Mouse (Mus musculus): ENCODE data around the gene Neurod2. TPM values are rescaled to one million over a fixed set of nuclear protein-coding genes. Genes with fewer than 3 reads are reported as not detected.
A peak's percentile ranks its signal among the peaks of the same experiment; 100 is the strongest.

The Neurod2 gene
- total RNA-seq, 1 experiment, result not detected

GRCm38 (mm10) chr11:98333263-98333696 lies 3.8 kb upstream of the Neurod2 start:
- Histone ChIP-seq H3K27ac (ENCODE audit: insufficient read depth, low read depth, low read length, poor library complexity, severe bottlenecking) (no peak overlapping the region), H3K9ac (ENCODE audit: insufficient read depth, low read depth, low read length, poor library complexity, severe bottlenecking) (no peak overlapping the region), H3K4me1 (ENCODE audit: control insufficient read depth in 2 of 2, insufficient read depth in 2 of 2, low read length in 2 of 2, poor library complexity in 1 of 2) (peaks cover 0 to 15% of the 10 kb centered on the region in 2 experiments; a peak in 2 of 4 replicates), H3K9me3 (ENCODE audit: control insufficient read depth, insufficient read depth, low read depth, low read length) (no peaks in the 10 kb centered on the region), H3K4me3 (ENCODE audit: insufficient read depth in 1 of 2, low read depth in 1 of 2, low read length in 2 of 2, poor library complexity in 1 of 2, severe bottlenecking in 1 of 2) (no peak overlapping the region), H3K36me3 (ENCODE audit: control insufficient read depth, insufficient read depth, low read length, poor library complexity, severe bottlenecking) (no peaks in the 10 kb centered on the region)
- in situ Hi-C loops (cut with MboI; ENCODE audit: low sequenced_read_pairs in 2 of 2, unreplicated experiment in 2 of 2), result no loop called here
- no peak for DNase-seq (ENCODE audit: low read depth, low spot score)
- TF ChIP-seq HCFC1 (IDR thresholded peaks at IDR 0.05; ENCODE audit: borderline replicate concordance, insufficient read depth, low read length) (no peak), ZC3H11A (IDR thresholded peaks at IDR 0.05; ENCODE audit: borderline replicate concordance, low read depth, low read length) (peak; percentile 76), CHD2 (IDR thresholded peaks at IDR 0.05; ENCODE audit: low read depth, low read length) (no peak), MAFK (IDR thresholded peaks at IDR 0.05; ENCODE audit: insufficient read depth, low read depth, low read length) (no peak), ZNF384 (IDR thresholded peaks at IDR 0.05; ENCODE audit: low read depth, low read length) (no peak)

DNA sequence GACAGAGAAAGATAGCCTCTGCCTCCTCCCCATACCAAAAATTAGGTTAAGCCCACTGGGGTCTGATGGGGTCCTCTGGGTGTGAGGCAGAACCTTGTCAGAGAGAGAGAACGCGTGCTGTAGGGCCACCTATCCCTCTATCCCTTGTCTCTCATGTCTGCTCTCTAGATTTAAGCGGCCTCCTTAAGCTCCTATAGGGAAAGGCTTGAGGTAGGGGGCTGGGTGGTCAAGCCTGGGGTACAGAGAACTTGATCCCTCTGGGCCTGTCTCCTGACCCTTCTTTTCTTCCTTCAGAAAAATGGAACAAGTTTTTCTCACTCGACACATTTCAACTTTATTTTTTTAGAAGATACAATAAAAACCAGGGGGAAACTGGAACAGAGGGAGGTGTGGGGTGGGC lies 3.4 kb upstream of the Neurod2 start:
- no peak overlapping the region for H3K27ac ChIP-seq (ENCODE audit: insufficient read depth, low read depth, low read length, poor library complexity, severe bottlenecking)
- in situ Hi-C loops (cut with MboI; ENCODE audit: low sequenced_read_pairs in 2 of 2, unreplicated experiment in 2 of 2), result no loop called here
- no peaks in the 10 kb centered on the region for H3K9me3 ChIP-seq (ENCODE audit: control insufficient read depth, insufficient read depth, low read depth, low read length)
- H3K4me1 ChIP-seq (ENCODE audit: control insufficient read depth in 2 of 2, insufficient read depth in 2 of 2, low read length in 2 of 2, poor library complexity in 1 of 2), result peaks cover 0 to 15% of the 10 kb centered on the region in 2 experiments; a peak in 2 of 4 replicates
- no peak overlapping the region for H3K9ac ChIP-seq (ENCODE audit: insufficient read depth, low read depth, low read length, poor library complexity, severe bottlenecking)
- H3K4me3 ChIP-seq (ENCODE audit: insufficient read depth in 1 of 2, low read depth in 1 of 2, low read length in 2 of 2, poor library complexity in 1 of 2, severe bottlenecking in 1 of 2), result no peak overlapping the region
- TF ChIP-seq MAFK (IDR thresholded peaks at IDR 0.05; ENCODE audit: insufficient read depth, low read depth, low read length) (no peak), ZNF384 (IDR thresholded peaks at IDR 0.05; ENCODE audit: low read depth, low read length) (no peak), ZC3H11A (IDR thresholded peaks at IDR 0.05; ENCODE audit: borderline replicate concordance, low read depth, low read length) (no peak), HCFC1 (IDR thresholded peaks at IDR 0.05; ENCODE audit: borderline replicate concordance, insufficient read depth, low read length) (no peak), CHD2 (IDR thresholded peaks at IDR 0.05; ENCODE audit: low read depth, low read length) (no peak)
- no peaks in the 10 kb centered on the region for H3K36me3 ChIP-seq (ENCODE audit: control insufficient read depth, insufficient read depth, low read length, poor library complexity, severe bottlenecking)
- no peak for DNase-seq (ENCODE audit: low read depth, low spot score)

GRCm38 (mm10) chr11:98332186-98332585 lies 2.7 kb upstream of the Neurod2 start:
- no peak for DNase-seq (ENCODE audit: low read depth, low spot score)
- TF ChIP-seq CHD2 (IDR thresholded peaks at IDR 0.05; ENCODE audit: low read depth, low read length) (no peak), ZC3H11A (IDR thresholded peaks at IDR 0.05; ENCODE audit: borderline replicate concordance, low read depth, low read length) (no peak), HCFC1 (IDR thresholded peaks at IDR 0.05; ENCODE audit: borderline replicate concordance, insufficient read depth, low read length) (no peak), MAFK (IDR thresholded peaks at IDR 0.05; ENCODE audit: insufficient read depth, low read depth, low read length) (no peak), ZNF384 (IDR thresholded peaks at IDR 0.05; ENCODE audit: low read depth, low read length) (no peak)
- Histone ChIP-seq H3K4me1 (ENCODE audit: control insufficient read depth in 2 of 2, insufficient read depth in 2 of 2, low read length in 2 of 2, poor library complexity in 1 of 2) (peaks cover 0 to 15% of the 10 kb centered on the region in 2 experiments; a peak in 2 of 4 replicates), H3K9ac (ENCODE audit: insufficient read depth, low read depth, low read length, poor library complexity, severe bottlenecking) (no peak overlapping the region), H3K4me3 (ENCODE audit: insufficient read depth in 1 of 2, low read depth in 1 of 2, low read length in 2 of 2, poor library complexity in 1 of 2, severe bottlenecking in 1 of 2) (no peak overlapping the region), H3K27ac (ENCODE audit: insufficient read depth, low read depth, low read length, poor library complexity, severe bottlenecking) (no peak overlapping the region), H3K9me3 (ENCODE audit: control insufficient read depth, insufficient read depth, low read depth, low read length) (no peaks in the 10 kb centered on the region), H3K36me3 (ENCODE audit: control insufficient read depth, insufficient read depth, low read length, poor library complexity, severe bottlenecking) (no peaks in the 10 kb centered on the region)
- in situ Hi-C loops (cut with MboI; ENCODE audit: low sequenced_read_pairs in 2 of 2, unreplicated experiment in 2 of 2), result no loop called here

- H3K4me3 ChIP-seq (ENCODE audit: insufficient read depth in 1 of 2, low read depth in 1 of 2, low read length in 2 of 2, poor library complexity in 1 of 2, severe bottlenecking in 1 of 2), result no peak overlapping the region
- no peak overlapping the region for H3K9ac ChIP-seq (ENCODE audit: insufficient read depth, low read depth, low read length, poor library complexity, severe bottlenecking)
- no peak for DNase-seq (ENCODE audit: low read depth, low spot score)
- H3K4me1 ChIP-seq (ENCODE audit: control insufficient read depth in 2 of 2, insufficient read depth in 2 of 2, low read length in 2 of 2, poor library complexity in 1 of 2), result peaks cover 0 to 15% of the 10 kb centered on the region in 2 experiments; a peak in 2 of 4 replicates
- no peak overlapping the region for H3K27ac ChIP-seq (ENCODE audit: insufficient read depth, low read depth, low read length, poor library complexity, severe bottlenecking)
- H3K36me3 ChIP-seq (ENCODE audit: control insufficient read depth, insufficient read depth, low read length, poor library complexity, severe bottlenecking), result no peaks in the 10 kb centered on the region
- TF ChIP-seq CHD2 (IDR thresholded peaks at IDR 0.05; ENCODE audit: low read depth, low read length) (no peak), ZC3H11A (IDR thresholded peaks at IDR 0.05; ENCODE audit: borderline replicate concordance, low read depth, low read length) (no peak), MAFK (IDR thresholded peaks at IDR 0.05; ENCODE audit: insufficient read depth, low read depth, low read length) (no peak), HCFC1 (IDR thresholded peaks at IDR 0.05; ENCODE audit: borderline replicate concordance, insufficient read depth, low read length) (no peak), ZNF384 (IDR thresholded peaks at IDR 0.05; ENCODE audit: low read depth, low read length) (no peak)
- in situ Hi-C loops (cut with MboI; ENCODE audit: low sequenced_read_pairs in 2 of 2, unreplicated experiment in 2 of 2), result no loop called here
- H3K9me3 ChIP-seq (ENCODE audit: control insufficient read depth, insufficient read depth, low read depth, low read length), result no peaks in the 10 kb centered on the region
These were observed 2.0 kb upstream of the Neurod2 start for GRCm38 (mm10) chr11:98331401-98331800.
